Mouse (Mus musculus) midbrain, embryonic 11.5 days (tissue): ENCODE measurements around the gene Nde1. TPM values are rescaled to one million over a fixed set of nuclear protein-coding genes. Genes with fewer than 3 reads are reported as not detected.

Experiments used
- ATAC-seq: fragments of 200-750 bp; cut with Nextera tagmentation; 2 replicates; pipeline ENCODE4 v1.8.0; 2017; ENCODE audit warnings: moderate TSS enrichment, moderate library complexity; ENCODE audit not compliant: low FRiP score
- DNase-seq: peaks from one replicate; pipeline ENCODE4 v3.0.0; 2015; ENCODE audit warnings: low spot score; ENCODE audit errors: missing footprints
- H3K27ac ChIP-seq: fragments of 300-500 bp; sonication (generic); 2 replicates; pipeline ENCODE4 v1.5.1; 2014; ENCODE audit warnings: low read depth, low read length
- H3K27me3 ChIP-seq: fragments of 300-500 bp; sonication (generic); 2 replicates; pipeline ENCODE4 v1.6.1; 2014; ENCODE audit warnings: mild to moderate bottlenecking, low read length, moderate library complexity, mixed read lengths; ENCODE audit not compliant: control insufficient read depth, insufficient read depth
- H3K36me3 ChIP-seq: fragments of 300-500 bp; sonication (generic); 2 replicates; pipeline ENCODE4 v1.6.1; 2014; ENCODE audit warnings: mild to moderate bottlenecking, low read length, moderate library complexity, mixed read lengths; ENCODE audit not compliant: control insufficient read depth, insufficient read depth
- H3K4me1 ChIP-seq: fragments of 300-500 bp; sonication (generic); 2 replicates; pipeline ENCODE4 v1.6.1; 2014; ENCODE audit warnings: low read length; ENCODE audit not compliant: control insufficient read depth, insufficient read depth
- H3K4me2 ChIP-seq: fragments of 300-500 bp; sonication (generic); 2 replicates; pipeline ENCODE4 v1.6.1; 2014; ENCODE audit warnings: mild to moderate bottlenecking, moderate library complexity
- H3K4me3 ChIP-seq: fragments of 300-500 bp; sonication (generic); 2 replicates; pipeline ENCODE4 v1.5.1; 2014; ENCODE audit warnings: low read depth, low read length
- H3K9ac ChIP-seq: fragments of 300-500 bp; sonication (generic); 2 replicates; pipeline ENCODE4 v1.6.1; 2014; ENCODE audit warnings: low read length
- H3K9me3 ChIP-seq: fragments of 300-500 bp; sonication (generic); 2 replicates; pipeline ENCODE4 v1.6.1; 2016; ENCODE audit warnings: low read length; ENCODE audit not compliant: control insufficient read depth
- WGBS: fragments of 180-500 bp; shearing (Covaris S2); extraction: QIAGEN DNeasy Blood & Tissue Kit; methylation state at CpG from one replicate; pipeline ENCODE4 v1.1.7; 2014; 5-methylcytosine and 5-hydroxymethylcytosine counted together
- microRNA counts: library from miRNA; unstranded; fragments of <30 nt; microRNA quantifications from one replicate; lab custom pipeline; 2015
- microRNA-seq: library from miRNA; unstranded; fragments of <30 nt; microRNA quantifications from one replicate; pipeline ENCODE4, GENCODE M21; 2017
- polyA plus RNA-seq: library from polyadenylated mRNA; unstranded; fragments of >200 nt; fragmentation: Nextera tagmentation; extraction: Ambion mirVana; gene quantifications from 2 replicates; pipeline ENCODE4 v1.2.1, GENCODE M21; 2014

The Nde1 gene
- polyA plus RNA-seq, 1 experiment from 2014 or later = 181 TPM

DNA sequence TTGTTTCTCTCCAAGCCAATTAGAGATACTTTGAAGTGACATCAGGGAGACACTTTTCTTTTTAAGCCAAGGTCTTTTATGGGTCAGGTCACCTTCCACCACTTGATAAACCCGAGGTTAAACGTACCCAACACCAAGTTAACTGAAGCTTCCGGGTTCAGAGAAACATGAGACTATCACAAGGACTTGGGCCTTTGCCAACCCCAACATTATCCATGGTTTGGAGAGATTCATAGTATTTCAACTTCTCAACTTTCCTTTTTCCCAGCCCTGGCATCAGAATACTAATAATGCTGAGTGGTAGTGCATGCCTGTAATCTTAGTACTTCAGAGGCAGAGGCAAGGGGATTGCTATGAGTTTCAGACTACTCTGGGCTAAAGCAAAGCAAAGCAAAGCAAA lies 79.0 kb downstream of the Nde1 start:
- Histone ChIP-seq H3K9me3 (no peaks in the 10 kb centered on the region), H3K4me2 (no peak overlapping the region), H3K27ac (no peak overlapping the region), H3K27me3 (no peaks in the 10 kb centered on the region), H3K4me1 (no peaks in the 10 kb centered on the region), H3K4me3 (no peak overlapping the region), H3K9ac (no peak overlapping the region), H3K36me3 (no peaks in the 10 kb centered on the region)
- ATAC-seq (no peak), DNase-seq (no peak)
- 93% methylated on average over 3 of the region's 3 CpGs for WGBS

MicroRNAs encoded within 50 kb of the gene (microRNA counts, 519-probe panel; counts per million panel counts)
- 5,130 counts per million, percentile 58 among the panel's probes with 10 or more counts for microRNA mmu-miR-484 (lab: Ali Mortazavi, UCI)

Small RNAs within 50 kb of the gene (microRNA-seq; reads per million reads assigned to microRNA genes)
- not detected for gene Gm27671
- 2,770 reads per million, percentile 86 among the genes with 10 or more reads in this experiment for gene Mir484

Other genes with a start within 250 kb of the Nde1 start
- 25.3 and 28.1 TPM in 2 replicates for gene 2900011O08Rik, start 176.7 kb upstream of the Nde1 start, polyA plus RNA-seq
- 0.23 and 0.74 TPM in 2 replicates for gene Ifitm7, start 176.4 kb upstream of the Nde1 start, polyA plus RNA-seq
- gene Marf1, start 76 bp downstream of the Nde1 start, polyA plus RNA-seq = 17.4 and 17.6 TPM in 2 replicates
- gene Myh11, start 128.1 kb downstream of the Nde1 start, polyA plus RNA-seq = 0.18 and 0.26 TPM in 2 replicates
- 174 and 194 TPM in 2 replicates for gene Fopnl, start 154.1 kb downstream of the Nde1 start, polyA plus RNA-seq
- gene Abcc1, start 198.3 kb downstream of the Nde1 start, polyA plus RNA-seq = 4.5 and 5.4 TPM in 2 replicates